Mouse (Mus musculus) MEL (cell line): Measurements from ENCODE around the gene Rbm38.

Experiments
- CHD2 ChIP-seq: IDR thresholded peaks from 2 replicates; pipeline ENCODE4 v1.6.1; 2011; ENCODE audit warnings: low read length, improper control_type of control experiment
- CTCF ChIP-seq, 3 experiments: IDR thresholded peaks in 2 of 3; conservative IDR thresholded peaks in 1 of 3; 2 replicates each; pipeline ENCODE4 v1.5.1; 2011 to 2012; ENCODE audit warnings: low read length in 3 of 3, low read depth in 2 of 3, mild to moderate bottlenecking in 2 of 3, improper control_type of control experiment in 1 of 3, inconsistent platforms in 1 of 3, mixed read lengths in 1 of 3, moderate library complexity in 1 of 3; ENCODE audit not compliant: control insufficient read depth in 1 of 3, insufficient read depth in 1 of 3, poor library complexity in 1 of 3, severe bottlenecking in 1 of 3
- GATA1 ChIP-seq: IDR thresholded peaks from 2 replicates; pipeline ENCODE4 v1.6.1; 2011; ENCODE audit warnings: low read depth, low read length, improper control_type of control experiment
- HCFC1 ChIP-seq: IDR thresholded peaks from 2 replicates; pipeline ENCODE4 v1.6.1; 2012; ENCODE audit warnings: low read depth, mild to moderate bottlenecking, inconsistent platforms, low read length, improper control_type of control experiment, moderate library complexity
- MXI1 ChIP-seq: IDR thresholded peaks from 2 replicates; pipeline ENCODE4 v1.6.1; 2011; ENCODE audit warnings: mild to moderate bottlenecking, low read depth, low read length, improper control_type of control experiment
- NRF1 ChIP-seq: IDR thresholded peaks from 2 replicates; pipeline ENCODE4 v1.6.1; 2014; ENCODE audit warnings: low read depth, mild to moderate bottlenecking, inconsistent platforms, low read length, improper control_type of control experiment, moderate library complexity; ENCODE audit not compliant: poor library complexity, insufficient read depth, severe bottlenecking
- POLR2A ChIP-seq, 2 experiments: IDR thresholded peaks; 2 replicates each; pipeline ENCODE4 v1.6.1; 2011 to 2012; ENCODE audit warnings: low read length in 2 of 2, mild to moderate bottlenecking in 2 of 2, control low read depth in 1 of 2, improper control_type of control experiment in 1 of 2, low read depth in 1 of 2, moderate library complexity in 1 of 2; ENCODE audit not compliant: control insufficient read depth in 1 of 2, insufficient read depth in 1 of 2, poor library complexity in 1 of 2
- POLR2AphosphoS2 ChIP-seq: IDR thresholded peaks from 2 replicates; pipeline ENCODE4 v1.6.1; 2011; ENCODE audit warnings: low read length, improper control_type of control experiment
- UBTF ChIP-seq: IDR thresholded peaks from 2 replicates; pipeline ENCODE4 v1.6.1; 2012; ENCODE audit warnings: low read depth, mild to moderate bottlenecking, inconsistent platforms, low read length, improper control_type of control experiment, moderate library complexity, borderline replicate concordance; ENCODE audit not compliant: insufficient read depth
- USF1 ChIP-seq: IDR thresholded peaks from 2 replicates; pipeline ENCODE4 v1.6.1; 2014; ENCODE audit warnings: low read depth, mild to moderate bottlenecking, inconsistent platforms, low read length, improper control_type of control experiment, moderate library complexity
- ZC3H11A ChIP-seq: IDR thresholded peaks from 2 replicates; pipeline ENCODE4 v1.6.1; 2012; ENCODE audit warnings: low read depth, mild to moderate bottlenecking, inconsistent platforms, low read length, improper control_type of control experiment
- ZKSCAN1 ChIP-seq: IDR thresholded peaks from 2 replicates; pipeline ENCODE4 v1.6.1; 2012; ENCODE audit warnings: low read depth, mild to moderate bottlenecking, inconsistent platforms, low read length, improper control_type of control experiment, moderate library complexity
- ZNF384 ChIP-seq: IDR thresholded peaks from 2 replicates; pipeline ENCODE4 v1.6.1; 2012; ENCODE audit warnings: low read depth, mild to moderate bottlenecking, inconsistent platforms, low read length, improper control_type of control experiment

DNA sequence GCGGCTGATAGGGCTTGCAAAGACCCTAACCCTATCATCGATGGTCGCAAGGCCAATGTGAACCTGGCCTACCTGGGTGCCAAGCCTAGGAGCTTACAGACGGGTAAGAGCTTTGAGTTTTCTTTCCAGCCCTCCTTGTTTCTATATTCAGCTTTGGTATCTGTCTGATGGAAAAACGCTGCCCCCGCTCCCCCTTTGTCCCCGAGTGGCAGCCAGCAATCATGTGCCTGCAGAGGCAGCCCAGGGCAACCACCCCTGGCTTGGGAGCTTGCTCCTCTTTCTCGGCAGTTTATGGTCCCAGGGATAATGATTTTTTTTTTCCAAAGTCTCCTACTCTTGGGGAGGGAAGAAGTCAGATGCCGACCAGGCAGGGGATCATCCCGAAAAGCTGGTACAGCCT, 2.5 kb downstream of the Rbm38 start:
- no peak for TF ChIP-seq POLR2AphosphoS2
- no peak for TF ChIP-seq ZNF384
- no peak for TF ChIP-seq UBTF
- TF ChIP-seq NRF1 = no peak
- peak; percentile 18; the same call in 1 of the 2 replicates for TF ChIP-seq USF1
- TF ChIP-seq MXI1 = no peak
- TF ChIP-seq CTCF (IDR thresholded peaks at IDR 0.05 in 2 of 3, conservative IDR thresholded peaks at IDR 0.05 in 1 of 3; ENCODE audit: control insufficient read depth in 1 of 3, insufficient read depth in 1 of 3, low read depth in 2 of 3, low read length in 3 of 3, poor library complexity in 1 of 3, severe bottlenecking in 1 of 3) = no peak
- TF ChIP-seq ZKSCAN1 = no peak
- no peak; a peak in 1 of 4 replicates for TF ChIP-seq POLR2A (IDR thresholded peaks at IDR 0.05; ENCODE audit: control insufficient read depth in 1 of 2, insufficient read depth in 1 of 2, low read depth in 1 of 2, low read length in 2 of 2, poor library complexity in 1 of 2)
- no peak for TF ChIP-seq CHD2
- no peak for TF ChIP-seq HCFC1
- no peak for TF ChIP-seq GATA1
- no peak for TF ChIP-seq ZC3H11A
